Mouse (Mus musculus) heart, adult 2 months (tissue): Measurements from ENCODE around the gene Spred2.

Source experiments
- CTCF ChIP-seq: fragments of 200-600 bp; IDR thresholded peaks from 2 replicates; pipeline ENCODE4 v1.8.1; 2022; ENCODE audit warnings: antibody characterized with exemption, mild to moderate bottlenecking, moderate library complexity
- EP300 ChIP-seq: fragments of 200-500 bp; IDR thresholded peaks from 2 replicates; pipeline ENCODE4 v1.6.1; 2011; ENCODE audit warnings: low read depth, low read length, control low read depth; ENCODE audit not compliant: insufficient read depth
- POLR2A ChIP-seq: fragments of 200-500 bp; IDR thresholded peaks from 2 replicates; pipeline ENCODE4 v1.6.1; 2011; ENCODE audit warnings: mild to moderate bottlenecking, low read depth, low read length, control low read depth; ENCODE audit not compliant: insufficient read depth

GRCm38 (mm10) chr11:20034337-20034947, 110.3 kb downstream of the Spred2 start:
- TF ChIP-seq POLR2A: no peak
- no peak for TF ChIP-seq CTCF
- TF ChIP-seq EP300: no peak
